Mouse (Mus musculus) liver, adult 2 months (tissue): ENCODE results near the gene Olfr906.

ENCODE experiments used
- CTCF ChIP-seq: fragments of 200-500 bp; IDR thresholded peaks from 2 replicates; pipeline ENCODE4 v1.5.1; 2011; ENCODE audit warnings: low read depth, low read length, control low read depth
- POLR2A ChIP-seq: fragments of 200-500 bp; IDR thresholded peaks from 2 replicates; pipeline ENCODE4 v1.6.1; 2011; ENCODE audit warnings: low read length, control low read depth; ENCODE audit not compliant: insufficient read depth; ENCODE audit errors: extremely low read depth

DNA sequence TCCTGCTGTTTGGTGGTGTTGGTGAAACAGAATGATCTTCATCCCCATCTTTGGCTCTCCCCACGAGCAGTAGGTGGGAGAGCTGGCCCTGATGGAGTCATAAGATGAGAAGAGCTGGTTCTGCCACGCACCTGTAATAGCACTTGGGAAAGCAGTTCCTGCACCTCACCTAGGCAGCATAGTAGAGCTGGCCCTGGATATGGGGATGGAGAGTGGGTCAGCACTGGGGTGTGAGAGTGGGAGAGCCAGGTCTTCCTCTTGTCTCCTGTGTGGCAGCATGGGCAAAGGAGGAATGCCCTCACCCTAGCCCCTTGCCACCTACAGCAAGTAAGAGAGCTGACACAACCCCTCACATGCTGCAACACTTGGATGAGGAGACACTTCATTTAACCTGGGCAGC, 25.5 kb downstream of the Olfr906 start:
- TF ChIP-seq CTCF = no peak
- TF ChIP-seq POLR2A = no peak
